Mouse (Mus musculus) limb, embryonic 15.5 days (tissue): ENCODE results near the gene Chd9. TPM values are rescaled to one million over a fixed set of nuclear protein-coding genes. Genes with fewer than 3 reads are reported as not detected.
A peak's percentile ranks its signal among the peaks of the same experiment; 100 is the strongest.

ENCODE experiments used
- ATAC-seq: fragments of 200-750 bp; cut with Nextera tagmentation; 2 replicates; pipeline ENCODE4 v1.8.0; 2017; ENCODE audit warnings: low read depth, moderate TSS enrichment; ENCODE audit not compliant: insufficient number of reproducible peaks, low FRiP score, low TSS enrichment
- H3K27ac ChIP-seq: fragments of 300-500 bp; sonication (generic); 2 replicates; pipeline ENCODE4 v1.5.1; 2015; ENCODE audit warnings: moderate library complexity, mild to moderate bottlenecking, inconsistent platforms
- H3K27me3 ChIP-seq: fragments of 300-500 bp; sonication (generic); 2 replicates; pipeline ENCODE4 v1.6.1; 2015; ENCODE audit warnings: inconsistent platforms
- H3K36me3 ChIP-seq: fragments of 300-500 bp; sonication (generic); 2 replicates; pipeline ENCODE4 v1.6.1; 2015; ENCODE audit warnings: inconsistent platforms
- H3K4me1 ChIP-seq: fragments of 300-500 bp; sonication (generic); 2 replicates; pipeline ENCODE4 v1.6.1; 2015; ENCODE audit warnings: inconsistent platforms
- H3K4me2 ChIP-seq: fragments of 300-500 bp; sonication (generic); 2 replicates; pipeline ENCODE4 v1.6.1; 2015; ENCODE audit warnings: mild to moderate bottlenecking, inconsistent platforms
- H3K4me3 ChIP-seq: fragments of 300-500 bp; sonication (generic); 2 replicates; pipeline ENCODE4 v1.5.1; 2015; ENCODE audit warnings: mild to moderate bottlenecking, inconsistent platforms
- H3K9ac ChIP-seq: fragments of 300-500 bp; sonication (generic); 2 replicates; pipeline ENCODE4 v1.6.1; 2015; ENCODE audit warnings: inconsistent platforms
- H3K9me3 ChIP-seq: fragments of 300-500 bp; sonication (generic); 2 replicates; pipeline ENCODE4 v1.6.1; 2016; ENCODE audit warnings: inconsistent platforms
- WGBS: fragments of 180-500 bp; shearing (Covaris S2); methylation state at CpG from one replicate; pipeline ENCODE4 v1.1.7; 2015; 5-methylcytosine and 5-hydroxymethylcytosine counted together
- polyA plus RNA-seq: library from polyadenylated mRNA; unstranded; fragments of >200 nt; fragmentation: Nextera tagmentation; extraction: Ambion mirVana; gene quantifications from 2 replicates; pipeline ENCODE4 v1.2.1, GENCODE M21; 2015

The Chd9 gene
- polyA plus RNA-seq, 1 experiment from 2014 or later: 128 TPM

GRCm38 (mm10) chr8:90964044-90964443, 135.9 kb downstream of the Chd9 start:
- ATAC-seq: no peak
- peaks cover 8% of the 10 kb centered on the region; the same call in 1 of the 2 replicates for H3K36me3 ChIP-seq
- no peaks in the 10 kb centered on the region for H3K9me3 ChIP-seq
- H3K4me1 ChIP-seq: peaks cover 7% of the 10 kb centered on the region; the same call in 1 of the 2 replicates
- WGBS: 90% methylated on average over 2 of the region's 2 CpGs
- H3K27ac ChIP-seq: no peak overlapping the region
- H3K4me3 ChIP-seq: no peak overlapping the region
- no peak overlapping the region for H3K9ac ChIP-seq
- no peak overlapping the region for H3K4me2 ChIP-seq
- H3K27me3 ChIP-seq: no peaks in the 10 kb centered on the region

- Histone ChIP-seq H3K9me3 (no peaks in the 10 kb centered on the region), H3K4me3 (no peak overlapping the region), H3K4me2 (no peak overlapping the region), H3K27me3 (no peaks in the 10 kb centered on the region), H3K27ac (no peak overlapping the region), H3K4me1 (peaks cover 3% of the 10 kb centered on the region; the same call in 1 of the 2 replicates), H3K36me3 (peaks cover 8% of the 10 kb centered on the region; the same call in 1 of the 2 replicates), H3K9ac (no peak overlapping the region)
- 92% methylated on average over 9 of the region's 9 CpGs for WGBS
- no peak for ATAC-seq
These were observed 137.5 kb downstream of the Chd9 start for GRCm38 (mm10) chr8:90965467-90966170.

- Histone ChIP-seq H3K4me3 (no peak overlapping the region), H3K36me3 (peaks cover 10% of the 10 kb centered on the region), H3K4me2 (no peak overlapping the region), H3K4me1 (no peaks in the 10 kb centered on the region), H3K27me3 (no peaks in the 10 kb centered on the region), H3K9me3 (no peaks in the 10 kb centered on the region), H3K27ac (no peak overlapping the region), H3K9ac (no peak overlapping the region)
- no peak for ATAC-seq
- 93% methylated on average over 4 of the region's 4 CpGs for WGBS
These were observed 140.2 kb downstream of the Chd9 start for GRCm38 (mm10) chr8:90968307-90968706.

GRCm38 (mm10) chr8:90976960-90977371, 148.8 kb downstream of the Chd9 start:
- H3K36me3 ChIP-seq: peaks cover 44% of the 10 kb centered on the region
- no peak overlapping the region for H3K4me2 ChIP-seq
- ATAC-seq: no peak
- no peaks in the 10 kb centered on the region for H3K27me3 ChIP-seq
- no peak overlapping the region for H3K9ac ChIP-seq
- H3K9me3 ChIP-seq: no peaks in the 10 kb centered on the region
- WGBS: 69% methylated on average over 8 of the region's 8 CpGs
- no peak overlapping the region for H3K4me3 ChIP-seq
- no peaks in the 10 kb centered on the region for H3K4me1 ChIP-seq
- H3K27ac ChIP-seq: peak overlapping the region; percentile 47; the same call in 1 of the 2 replicates

GRCm38 (mm10) chr8:90978720-90979119, 150.6 kb downstream of the Chd9 start:
- WGBS: 91% methylated on average over 3 of the region's 3 CpGs
- Histone ChIP-seq H3K4me2 (no peak overlapping the region), H3K36me3 (peaks cover 55% of the 10 kb centered on the region), H3K9me3 (no peaks in the 10 kb centered on the region), H3K4me1 (no peaks in the 10 kb centered on the region), H3K4me3 (no peak overlapping the region), H3K27me3 (no peaks in the 10 kb centered on the region), H3K9ac (no peak overlapping the region), H3K27ac (no peak overlapping the region)
- ATAC-seq: no peak

- H3K27ac ChIP-seq: no peak overlapping the region
- WGBS: 90% methylated on average over 5 of the region's 5 CpGs
- H3K4me2 ChIP-seq: no peak overlapping the region
- H3K9me3 ChIP-seq: no peaks in the 10 kb centered on the region
- no peaks in the 10 kb centered on the region for H3K4me1 ChIP-seq
- H3K9ac ChIP-seq: no peak overlapping the region
- no peak for ATAC-seq
- H3K4me3 ChIP-seq: no peak overlapping the region
- H3K27me3 ChIP-seq: no peaks in the 10 kb centered on the region
- H3K36me3 ChIP-seq: peaks cover 60% of the 10 kb centered on the region
These were observed 151.1 kb downstream of the Chd9 start for GRCm38 (mm10) chr8:90979295-90979694.

- Histone ChIP-seq H3K27me3 (no peaks in the 10 kb centered on the region), H3K9me3 (no peaks in the 10 kb centered on the region), H3K27ac (no peak overlapping the region), H3K4me2 (no peak overlapping the region), H3K4me1 (no peaks in the 10 kb centered on the region), H3K36me3 (peaks cover 65% of the 10 kb centered on the region), H3K4me3 (no peak overlapping the region), H3K9ac (no peak overlapping the region)
- no peak for ATAC-seq
- WGBS: 85% methylated on average over 3 of the region's 3 CpGs
These were observed 153.9 kb downstream of the Chd9 start for GRCm38 (mm10) chr8:90982087-90982486.

GRCm38 (mm10) chr8:91019726-91020125, 191.6 kb downstream of the Chd9 start:
- Histone ChIP-seq H3K27me3 (no peaks in the 10 kb centered on the region), H3K4me3 (no peak overlapping the region), H3K4me2 (no peak overlapping the region), H3K9ac (no peak overlapping the region), H3K36me3 (peaks cover 77% of the 10 kb centered on the region), H3K27ac (no peak overlapping the region), H3K4me1 (no peaks in the 10 kb centered on the region), H3K9me3 (no peaks in the 10 kb centered on the region)
- 5% methylated on average over 2 of the region's 2 CpGs for WGBS
- ATAC-seq: no peak

GRCm38 (mm10) chr8:91034417-91034816, 206.3 kb downstream of the Chd9 start:
- Histone ChIP-seq H3K4me3 (no peak overlapping the region), H3K27me3 (no peaks in the 10 kb centered on the region), H3K4me1 (no peaks in the 10 kb centered on the region), H3K27ac (no peak overlapping the region), H3K9me3 (no peaks in the 10 kb centered on the region), H3K36me3 (peaks cover 77% of the 10 kb centered on the region), H3K9ac (no peak overlapping the region), H3K4me2 (no peak overlapping the region)
- WGBS: 82% methylated on average over 6 of the region's 6 CpGs
- ATAC-seq: no peak

- Histone ChIP-seq H3K27me3 (no peaks in the 10 kb centered on the region), H3K4me2 (no peak overlapping the region), H3K4me3 (no peak overlapping the region), H3K27ac (no peak overlapping the region), H3K36me3 (peaks cover 81% of the 10 kb centered on the region), H3K9me3 (no peaks in the 10 kb centered on the region), H3K4me1 (no peaks in the 10 kb centered on the region), H3K9ac (no peak overlapping the region)
- ATAC-seq: no peak
- 71% methylated on average over 6 of the region's 6 CpGs for whole genome bisulfite sequencing
These were observed 208.8 kb downstream of the Chd9 start for GRCm38 (mm10) chr8:91036905-91037304.

- Histone ChIP-seq H3K4me3 (no peak overlapping the region), H3K4me1 (no peaks in the 10 kb centered on the region), H3K4me2 (no peak overlapping the region), H3K27ac (no peak overlapping the region), H3K9me3 (no peaks in the 10 kb centered on the region), H3K27me3 (no peaks in the 10 kb centered on the region), H3K9ac (no peak overlapping the region), H3K36me3 (peaks cover 82% of the 10 kb centered on the region)
- ATAC-seq: no peak
- WGBS: 91% methylated on average over 1 of the region's 1 CpGs
These were observed 210.5 kb downstream of the Chd9 start for GRCm38 (mm10) chr8:91038637-91039036.

- 57% methylated on average over 4 of the region's 4 CpGs for WGBS
- H3K27ac ChIP-seq: 0 out of 2 replicates have a peak overlapping the region, but pooled peaks have one; percentile 13
These were observed 218.2 kb downstream of the Chd9 start for GRCm38 (mm10) chr8:91046370-91046769.

More at GRCm38 (mm10) chr8:91046370-91046769, 218.2 kb downstream of the Chd9 start:
- Histone ChIP-seq H3K4me1 (peaks cover 3% of the 10 kb centered on the region; the same call in 1 of the 2 replicates), H3K4me3 (no peak overlapping the region), H3K9me3 (no peaks in the 10 kb centered on the region), H3K27me3 (no peaks in the 10 kb centered on the region), H3K9ac (no peak overlapping the region), H3K4me2 (no peak overlapping the region), H3K36me3 (peaks cover 72% of the 10 kb centered on the region)
- no peak for ATAC-seq
